Mouse (Mus musculus) erythroblast, embryonic 14.5 days (primary cell): ENCODE data around the gene Zyx.

Source experiments
- GATA1 ChIP-seq: IDR thresholded peaks from 2 replicates; pipeline ENCODE4 v1.6.1; 2012; ENCODE audit warnings: low read length, inconsistent platforms, mixed read lengths
- TAL1 ChIP-seq: IDR thresholded peaks from 3 replicates; pipeline ENCODE4 v1.6.1; 2012; ENCODE audit warnings: low read length, inconsistent platforms, mixed read lengths

DNA sequence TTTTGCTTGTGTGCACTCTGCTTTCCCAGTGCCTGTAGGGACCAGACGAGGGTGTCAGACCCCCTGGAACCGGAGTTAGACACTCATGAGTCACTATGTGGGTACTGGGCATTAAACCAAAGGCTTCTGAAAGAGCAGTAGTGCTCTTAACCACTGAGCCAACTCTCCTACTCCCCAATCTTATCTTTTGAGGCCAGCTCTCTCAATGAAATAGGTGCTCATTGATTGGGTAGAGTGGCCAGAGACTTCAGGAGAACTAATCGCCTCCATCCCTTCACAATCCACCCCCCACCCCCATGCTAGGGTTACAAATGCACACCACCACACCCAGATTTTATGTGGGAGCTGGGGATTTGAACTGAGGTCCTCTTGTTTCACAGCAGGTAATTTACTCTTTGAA, 20.7 kb upstream of the Zyx start:
- TF ChIP-seq TAL1: no peak
- no peak for TF ChIP-seq GATA1
